Mouse (Mus musculus): ENCODE measurements at regions not wholly inside any gene's neighbourhood (a gene's known extent, or its start where the extent isn't known, plus 50 kb on each side); places are given as distances from the start of the nearest gene placed in this dataset.

DNA sequence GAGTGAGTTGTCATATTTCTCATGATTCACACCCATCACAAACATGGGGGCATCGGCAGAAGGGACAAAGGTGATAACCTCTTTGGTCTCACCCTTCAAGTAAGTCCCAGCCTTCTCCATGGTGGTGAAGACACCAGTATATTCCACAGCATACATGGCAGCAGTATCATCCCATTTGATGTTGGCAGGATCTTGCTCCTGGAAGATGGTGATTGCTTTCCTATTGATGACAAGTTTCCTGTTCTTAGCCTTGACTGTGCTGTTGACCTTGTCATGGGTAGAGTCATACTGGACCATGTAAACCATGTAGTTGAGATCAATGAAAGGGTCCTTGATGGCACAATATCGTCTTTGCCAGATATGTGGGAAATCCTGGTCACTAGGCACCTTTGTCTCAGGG is 180.4 kb upstream of the Slc30a5 start:
- ATAC-seq, result no peak
- Histone ChIP-seq H3K9ac (no peak overlapping the region), H3K9me3 (replicated peaks) (no peaks in the 10 kb centered on the region), H3K4me1 (no peaks in the 10 kb centered on the region), H3K27ac (no peak overlapping the region), H3K36me3 (no peaks in the 10 kb centered on the region), H3K4me3 (no peak overlapping the region), H3K4me2 (no peak overlapping the region), H3K27me3 (replicated peaks) (no peaks in the 10 kb centered on the region)
- WGBS (ENCODE audit: insufficient replicate concordance), result 62% methylated on average over 2 of the region's 2 CpGs

DNA sequence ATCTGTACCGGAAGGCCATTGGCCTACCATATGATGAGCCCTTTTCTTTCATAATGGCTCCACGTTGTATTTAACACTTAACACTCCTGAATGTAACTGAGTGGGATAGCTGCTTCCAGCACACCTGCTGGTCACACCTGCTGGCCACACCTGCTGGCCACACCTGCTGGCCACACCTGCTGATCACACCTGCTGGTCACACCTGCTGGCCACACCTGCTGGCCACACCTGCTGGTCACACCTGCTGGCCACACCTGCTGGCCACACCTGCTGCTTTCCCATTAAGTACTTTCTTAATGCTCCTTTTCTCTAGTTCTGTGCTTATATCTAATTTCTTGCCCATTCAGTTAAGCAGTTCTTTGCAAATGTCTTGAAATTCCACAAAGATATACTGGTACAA is 157.4 kb upstream of the Slc30a5 start:
- H3K4me1 ChIP-seq, result no peaks in the 10 kb centered on the region
- no peaks in the 10 kb centered on the region for H3K27me3 ChIP-seq (replicated peaks)
- H3K4me3 ChIP-seq, result no peak overlapping the region
- H3K9ac ChIP-seq, result no peak overlapping the region
- no peak for ATAC-seq
- no peaks in the 10 kb centered on the region for H3K36me3 ChIP-seq
- H3K27ac ChIP-seq, result no peak overlapping the region
- 81% methylated on average over 2 of the region's 2 CpGs for WGBS (ENCODE audit: insufficient replicate concordance)
- no peak overlapping the region for H3K4me2 ChIP-seq
- no peaks in the 10 kb centered on the region for H3K9me3 ChIP-seq (replicated peaks)

DNA sequence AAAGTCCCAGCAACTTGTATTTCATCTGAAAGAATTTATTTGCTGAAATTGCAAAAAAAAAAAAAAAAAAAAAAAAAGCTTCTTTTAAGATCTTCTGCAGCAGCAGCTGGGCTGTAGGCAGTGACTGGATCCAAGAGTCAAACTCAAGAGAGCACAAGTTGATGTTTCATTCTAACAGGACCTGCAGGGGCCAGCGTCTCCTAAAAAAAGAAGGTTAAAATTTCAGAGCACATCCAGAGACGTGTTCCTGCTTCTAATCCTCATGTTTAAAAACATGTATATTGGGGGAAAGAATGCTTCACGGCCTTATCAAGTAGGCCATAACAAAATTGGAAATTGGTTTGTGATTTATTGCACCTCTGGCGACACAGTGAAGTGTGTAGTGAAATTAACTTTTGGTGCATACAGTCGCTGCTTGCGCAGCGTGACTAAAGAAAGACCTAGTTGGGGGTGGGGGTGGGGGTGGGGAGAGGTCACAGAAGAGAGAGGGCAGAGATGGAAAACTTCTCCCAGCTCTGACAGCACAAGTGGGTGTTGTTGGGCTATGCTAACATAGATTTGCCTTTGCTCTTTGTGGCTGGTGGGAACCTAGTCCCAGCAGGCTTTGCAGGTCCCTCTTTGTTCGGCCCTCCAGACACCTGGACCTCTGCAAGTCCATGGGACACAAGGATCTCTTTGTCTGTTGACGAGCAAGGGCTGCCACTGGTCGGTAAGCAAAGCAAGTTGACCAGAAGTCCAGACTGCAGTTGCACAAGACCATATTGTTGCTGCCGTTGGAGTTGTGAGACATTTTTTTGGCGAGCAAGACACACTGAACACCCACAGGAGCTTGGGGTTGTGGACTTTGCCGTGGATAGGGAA is 155.7 kb upstream of the Slc30a5 start:
- H3K36me3 ChIP-seq, result no peaks in the 10 kb centered on the region
- H3K4me2 ChIP-seq, result no peak overlapping the region
- 68% methylated on average over 13 of the region's 13 CpGs for WGBS (ENCODE audit: insufficient replicate concordance)
- H3K4me3 ChIP-seq, result no peak overlapping the region
- H3K4me1 ChIP-seq, result no peaks in the 10 kb centered on the region
- H3K9ac ChIP-seq, result no peak overlapping the region
- H3K27ac ChIP-seq, result no peak overlapping the region
- no peaks in the 10 kb centered on the region for H3K9me3 ChIP-seq (replicated peaks)
- no peak for ATAC-seq
- no peaks in the 10 kb centered on the region for H3K27me3 ChIP-seq (replicated peaks)

DNA sequence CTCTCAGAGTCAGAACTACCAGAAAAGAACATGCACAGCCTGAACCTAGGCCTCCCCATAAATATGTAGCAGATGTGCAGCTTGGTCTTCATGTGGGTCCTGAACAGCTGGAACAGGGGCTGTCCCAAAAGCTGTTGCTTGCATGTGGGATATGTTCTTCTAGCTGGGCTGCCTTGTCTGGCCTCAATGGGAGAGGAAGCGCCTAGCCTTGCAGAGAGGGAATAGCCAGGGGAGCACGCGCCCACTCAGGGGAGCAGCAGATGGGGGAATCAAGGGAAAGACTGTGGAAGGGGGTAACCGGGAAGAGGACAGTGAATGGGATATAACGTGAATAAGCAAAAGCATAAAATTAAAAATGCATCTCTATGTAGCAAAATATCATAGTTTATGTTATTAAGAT is 154.9 kb upstream of the Slc30a5 start:
- H3K4me2 ChIP-seq, result no peak overlapping the region
- H3K27ac ChIP-seq, result no peak overlapping the region
- H3K9me3 ChIP-seq (replicated peaks), result no peaks in the 10 kb centered on the region
- no peak overlapping the region for H3K4me3 ChIP-seq
- 72% methylated on average over 5 of the region's 5 CpGs for WGBS (ENCODE audit: insufficient replicate concordance)
- H3K9ac ChIP-seq, result no peak overlapping the region
- H3K27me3 ChIP-seq (replicated peaks), result no peaks in the 10 kb centered on the region
- ATAC-seq, result no peak
- H3K4me1 ChIP-seq, result no peaks in the 10 kb centered on the region
- no peaks in the 10 kb centered on the region for H3K36me3 ChIP-seq

DNA sequence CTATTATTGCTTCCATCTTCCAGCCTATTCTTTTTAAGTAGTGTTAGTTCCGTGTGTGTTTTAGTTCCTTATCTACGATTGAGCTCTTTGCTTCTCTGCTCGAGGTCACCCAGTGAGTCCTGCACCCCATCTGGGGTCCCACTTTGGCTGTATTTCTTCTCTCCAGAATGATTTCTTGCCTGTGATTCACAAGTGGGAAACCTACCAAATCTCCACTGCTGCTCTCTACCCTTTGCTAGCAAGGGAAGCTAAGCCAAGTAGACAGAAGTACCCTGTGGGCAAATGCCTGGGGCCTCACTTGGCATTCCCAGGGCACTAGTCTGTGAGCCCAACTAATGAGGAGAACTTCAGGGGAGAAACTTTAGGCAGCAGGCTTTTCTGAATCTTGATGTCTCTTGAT is 142.5 kb upstream of the Slc30a5 start:
- WGBS (ENCODE audit: insufficient replicate concordance), result 59% methylated on average over 3 of the region's 3 CpGs
- Histone ChIP-seq H3K36me3 (no peaks in the 10 kb centered on the region), H3K4me3 (no peak overlapping the region), H3K27me3 (replicated peaks) (no peaks in the 10 kb centered on the region), H3K27ac (no peak overlapping the region), H3K9me3 (replicated peaks) (no peaks in the 10 kb centered on the region), H3K4me2 (no peak overlapping the region), H3K4me1 (no peaks in the 10 kb centered on the region), H3K9ac (no peak overlapping the region)
- no peak for ATAC-seq

DNA sequence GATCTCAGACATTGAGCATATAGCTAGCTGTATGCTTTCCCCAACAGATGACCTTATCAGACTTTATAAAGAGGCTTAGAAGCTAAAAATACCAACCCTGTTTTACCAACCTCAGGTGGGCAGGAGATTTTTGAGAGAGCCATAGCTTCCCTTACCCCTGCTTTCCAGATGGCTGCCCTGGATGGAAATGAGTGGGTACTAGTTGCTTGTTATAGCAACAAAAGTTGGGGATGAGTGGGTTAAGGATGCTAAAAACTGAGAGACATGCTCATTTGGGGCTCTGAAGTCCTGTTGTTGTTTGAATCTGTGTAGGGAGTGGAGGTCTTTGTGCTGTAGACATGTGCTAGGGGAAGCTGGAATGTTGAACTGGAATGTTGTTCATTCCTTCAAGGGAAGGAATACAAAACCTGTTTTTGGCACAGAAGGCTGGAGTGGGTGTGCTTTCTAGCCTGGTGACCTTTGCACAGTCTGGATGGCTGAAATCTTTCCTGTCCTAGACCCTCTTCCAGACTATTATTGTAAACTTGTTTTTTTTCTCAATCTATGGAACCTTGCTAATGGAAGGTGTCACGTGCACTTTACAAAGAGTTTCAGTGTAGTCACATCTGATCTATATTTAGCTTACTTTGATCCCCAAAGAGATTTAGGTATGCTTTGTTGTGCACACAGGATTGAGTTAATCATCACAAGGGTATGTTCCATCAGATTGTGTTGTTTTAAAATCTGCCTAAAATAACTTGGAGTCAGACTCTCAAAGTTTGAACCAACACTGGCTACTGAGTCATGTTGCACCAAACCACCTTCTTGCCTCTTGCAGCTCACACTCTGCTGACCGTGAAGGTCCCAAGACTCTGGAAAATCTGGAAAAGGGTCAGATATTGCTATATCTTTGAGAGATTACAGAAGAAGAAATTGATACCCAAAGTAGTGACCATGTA is 138.1 kb upstream of the Slc30a5 start:
- H3K4me2 ChIP-seq, result no peak overlapping the region
- H3K27ac ChIP-seq, result no peak overlapping the region
- no peaks in the 10 kb centered on the region for H3K4me1 ChIP-seq
- H3K4me3 ChIP-seq, result no peak overlapping the region
- H3K36me3 ChIP-seq, result no peaks in the 10 kb centered on the region
- ATAC-seq, result no peak
- no peaks in the 10 kb centered on the region for H3K9me3 ChIP-seq (replicated peaks)
- H3K27me3 ChIP-seq (replicated peaks), result no peaks in the 10 kb centered on the region
- WGBS (ENCODE audit: insufficient replicate concordance), result 51% methylated on average over 2 of the region's 2 CpGs
- H3K9ac ChIP-seq, result no peak overlapping the region

DNA sequence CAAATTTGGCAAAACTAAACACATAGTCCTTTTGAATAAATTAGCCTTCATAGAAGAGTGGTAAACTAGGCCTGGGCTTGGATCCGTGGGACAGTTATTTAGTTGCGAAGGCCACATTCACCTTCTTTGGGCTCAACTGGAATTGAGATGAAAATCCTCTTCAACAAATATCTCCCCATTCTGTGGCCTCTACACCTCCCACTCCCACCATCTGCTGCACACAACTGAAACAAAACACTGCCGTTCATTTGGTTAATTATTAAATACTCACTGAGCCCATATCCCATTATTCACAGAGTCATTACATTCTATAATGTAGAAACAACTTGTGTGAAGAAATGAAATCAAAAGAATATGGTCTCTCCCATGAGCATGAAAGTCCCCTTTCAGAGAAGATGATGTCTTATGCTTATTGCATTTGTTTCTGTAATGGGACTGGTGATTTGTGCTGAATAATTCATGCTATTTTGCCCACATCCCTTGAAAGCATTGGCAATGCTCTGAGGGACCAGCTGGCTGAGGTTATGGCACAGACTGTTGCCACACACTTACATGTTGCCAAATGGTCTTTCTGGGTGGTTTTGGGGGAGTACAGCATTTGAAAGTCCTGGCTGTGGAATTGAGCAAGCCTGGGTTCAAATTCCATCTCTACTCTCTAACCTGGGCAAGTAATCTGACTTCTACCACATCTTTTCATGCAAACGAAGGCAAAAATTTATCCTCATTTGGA is 129.7 kb upstream of the Slc30a5 start:
- Histone ChIP-seq H3K4me2 (no peak overlapping the region), H3K9ac (no peak overlapping the region), H3K9me3 (replicated peaks) (no peaks in the 10 kb centered on the region), H3K27ac (no peak overlapping the region), H3K36me3 (no peaks in the 10 kb centered on the region), H3K27me3 (replicated peaks) (no peaks in the 10 kb centered on the region), H3K4me1 (no peaks in the 10 kb centered on the region), H3K4me3 (no peak overlapping the region)
- WGBS (ENCODE audit: insufficient replicate concordance), result 68% methylated on average over 4 of the region's 4 CpGs
- no peak for ATAC-seq

DNA sequence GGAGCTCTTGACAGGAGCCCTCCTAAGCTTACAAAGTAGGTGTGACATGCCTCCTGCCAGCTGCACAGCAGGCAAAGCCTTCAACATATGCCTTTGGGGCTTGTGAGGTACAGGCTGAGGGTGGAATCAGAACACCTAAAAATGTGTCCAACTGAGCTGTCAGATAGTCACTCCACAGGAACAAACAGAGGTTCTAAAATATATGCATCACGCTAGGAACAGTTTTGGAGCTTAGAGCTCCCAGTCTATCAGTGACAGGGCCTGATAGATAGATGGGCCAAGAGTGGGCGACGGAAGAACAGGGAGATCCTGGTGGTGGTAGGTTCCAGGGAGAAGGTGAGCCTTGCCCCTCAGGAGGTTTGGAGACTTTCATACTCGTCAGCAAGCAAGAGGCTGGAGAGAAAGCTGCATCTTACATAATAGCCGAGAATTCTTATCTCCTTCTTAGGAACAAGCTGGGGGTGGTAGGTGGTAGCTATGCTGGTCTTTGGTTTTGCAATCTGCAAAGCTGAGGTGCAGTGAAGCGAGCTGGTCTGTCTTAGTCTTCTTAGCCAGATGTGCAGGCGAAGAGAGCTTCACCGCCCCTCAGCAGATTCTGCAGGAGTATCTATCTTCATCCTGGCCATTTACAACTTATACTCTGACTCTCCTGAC is 121.5 kb upstream of the Slc30a5 start:
- H3K27me3 ChIP-seq (replicated peaks), result no peaks in the 10 kb centered on the region
- no peak for ATAC-seq

DNA sequence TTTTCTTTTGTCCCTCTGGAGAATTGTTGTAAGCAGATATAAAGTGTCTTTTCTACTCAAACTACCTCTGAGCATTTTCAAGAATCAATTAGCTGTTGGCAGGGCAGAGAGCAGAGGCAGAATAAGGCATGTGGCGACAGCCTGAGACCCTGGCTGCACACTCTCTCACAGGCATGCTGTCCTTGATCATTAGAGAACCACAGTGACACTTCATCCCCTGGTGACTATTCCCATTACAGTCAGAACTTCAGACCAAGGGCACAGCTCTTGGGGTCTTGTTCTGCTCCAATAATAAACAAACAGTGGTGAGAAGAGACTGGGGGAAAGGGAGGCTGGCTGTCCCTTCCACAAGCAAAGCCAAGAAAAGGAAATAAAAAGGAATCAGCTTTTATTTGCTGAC is 120.9 kb upstream of the Slc30a5 start:
- H3K4me1 ChIP-seq, result peaks cover 23% of the 10 kb centered on the region
- H3K4me3 ChIP-seq, result no peak overlapping the region
- ATAC-seq, result no peak
- H3K27me3 ChIP-seq (replicated peaks), result no peaks in the 10 kb centered on the region
- H3K27ac ChIP-seq, result no peak overlapping the region
- H3K4me2 ChIP-seq, result no peak overlapping the region
- WGBS (ENCODE audit: insufficient replicate concordance), result 64% methylated on average over 1 of the region's 1 CpGs
- H3K9ac ChIP-seq, result no peak overlapping the region
- no peaks in the 10 kb centered on the region for H3K36me3 ChIP-seq
- H3K9me3 ChIP-seq (replicated peaks), result no peaks in the 10 kb centered on the region

More for the DNA sequence above, 121.5 kb upstream of the Slc30a5 start:
- no peaks in the 10 kb centered on the region for H3K9me3 ChIP-seq (replicated peaks)
- no peaks in the 10 kb centered on the region for H3K36me3 ChIP-seq
- no peak overlapping the region for H3K4me3 ChIP-seq
- no peak overlapping the region for H3K4me2 ChIP-seq
- H3K27ac ChIP-seq, result no peak overlapping the region
- 44% methylated on average over 8 of the region's 8 CpGs for WGBS (ENCODE audit: insufficient replicate concordance)
- H3K4me1 ChIP-seq, result peaks cover 21% of the 10 kb centered on the region
- no peak overlapping the region for H3K9ac ChIP-seq

DNA sequence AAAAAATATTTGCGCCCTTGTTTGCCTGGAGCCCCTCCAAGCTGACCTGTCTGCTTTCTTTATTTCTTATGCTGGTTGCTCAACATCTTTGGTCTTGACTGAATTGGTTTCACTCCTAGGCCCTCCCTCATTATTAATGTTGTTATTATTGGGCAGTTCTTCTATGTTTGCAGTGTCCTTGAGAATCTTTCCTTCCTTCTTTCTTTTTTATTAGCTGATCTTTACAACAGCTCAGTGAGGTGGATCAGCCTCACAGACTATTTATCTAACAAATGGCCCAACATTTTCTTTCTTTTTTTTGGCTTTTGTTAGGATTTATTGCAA is 117.9 kb upstream of the Slc30a5 start:
- no peak overlapping the region for H3K4me3 ChIP-seq
- H3K9me3 ChIP-seq (replicated peaks), result no peaks in the 10 kb centered on the region
- no peaks in the 10 kb centered on the region for H3K36me3 ChIP-seq
- H3K27ac ChIP-seq, result no peak overlapping the region
- 76% methylated on average over 1 of the region's 1 CpGs for WGBS (ENCODE audit: insufficient replicate concordance)
- H3K9ac ChIP-seq, result no peak overlapping the region
- no peak for ATAC-seq
- peaks cover 23% of the 10 kb centered on the region for H3K4me1 ChIP-seq
- no peaks in the 10 kb centered on the region for H3K27me3 ChIP-seq (replicated peaks)
- no peak overlapping the region for H3K4me2 ChIP-seq

DNA sequence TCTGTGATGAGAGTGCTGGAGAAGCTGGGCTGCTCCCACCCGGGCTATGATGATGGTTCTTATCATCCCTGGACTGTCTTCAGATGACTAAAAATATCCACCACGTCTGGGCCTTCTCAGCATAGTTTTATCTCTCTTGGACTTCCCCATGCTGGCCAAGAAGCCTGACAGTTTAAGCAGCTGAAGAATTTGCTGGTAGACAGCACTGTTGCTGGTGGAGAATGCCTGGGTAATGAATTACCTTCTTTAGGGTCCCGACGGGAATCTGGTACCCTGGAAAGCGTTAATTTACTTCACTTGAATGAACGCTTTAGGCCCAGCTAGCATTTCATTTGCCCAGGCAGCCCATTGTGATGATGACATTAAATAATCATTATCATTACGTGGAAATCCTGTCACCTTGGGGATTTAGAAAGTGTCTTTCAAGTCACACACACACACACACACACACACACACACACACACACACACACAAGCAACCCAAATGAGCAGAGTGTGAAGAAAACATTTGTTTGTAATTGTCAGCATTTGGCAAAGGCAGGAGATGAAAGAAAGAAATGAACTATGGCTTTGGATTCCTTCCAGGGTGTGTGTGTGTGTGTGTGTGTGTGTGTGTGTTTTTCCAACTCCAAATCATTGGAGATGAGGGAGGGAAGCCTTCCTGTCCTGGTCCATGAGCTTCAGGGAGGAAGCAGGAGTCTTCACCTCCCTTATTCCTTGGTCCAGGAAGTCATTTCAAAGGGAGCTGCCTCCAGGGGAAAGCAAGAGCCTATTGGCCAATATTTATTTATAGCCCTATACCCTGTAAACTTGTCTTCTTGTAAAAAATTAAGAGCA is 117.3 kb upstream of the Slc30a5 start:
- Histone ChIP-seq H3K4me1 (peaks cover 23% of the 10 kb centered on the region), H3K27me3 (replicated peaks) (no peaks in the 10 kb centered on the region), H3K27ac (no peak overlapping the region), H3K9me3 (replicated peaks) (no peaks in the 10 kb centered on the region), H3K4me2 (no peak overlapping the region), H3K36me3 (no peaks in the 10 kb centered on the region), H3K4me3 (no peak overlapping the region), H3K9ac (no peak overlapping the region)
- 35% methylated on average over 7 of the region's 7 CpGs for WGBS (ENCODE audit: insufficient replicate concordance)
- peak; percentile 76 for ATAC-seq
